Mouse (Mus musculus) embryonic facial prominence, embryonic 14.5 days (tissue): ENCODE results near the gene Prpf40a. TPM values are rescaled to one million over a fixed set of nuclear protein-coding genes. Genes with fewer than 3 reads are reported as not detected.

ENCODE experiments used
- ATAC-seq: fragments of 200-750 bp; cut with Nextera tagmentation; 2 replicates; pipeline ENCODE4 v1.8.0; 2017; ENCODE audit warnings: low read depth, moderate number of reproducible peaks, moderate TSS enrichment
- DNase-seq: peaks from one replicate; pipeline ENCODE4 v3.0.0-alpha.2; 2015; ENCODE audit warnings: low spot score
- H3K27ac ChIP-seq: fragments of 300-500 bp; sonication (generic); replicated peaks from 2 replicates; pipeline ENCODE4 v1.5.1; 2014; ENCODE audit warnings: low read depth, mild to moderate bottlenecking, low read length, moderate library complexity
- H3K27me3 ChIP-seq: fragments of 300-500 bp; sonication (generic); replicated peaks from 2 replicates; pipeline ENCODE4 v1.6.1; 2014; ENCODE audit warnings: low read length; ENCODE audit not compliant: control insufficient read depth, insufficient read depth
- H3K36me3 ChIP-seq: fragments of 300-500 bp; sonication (generic); 2 replicates; pipeline ENCODE4 v1.6.1; 2014; ENCODE audit warnings: low read length, mixed read lengths; ENCODE audit not compliant: control insufficient read depth, insufficient read depth
- H3K4me1 ChIP-seq: fragments of 300-500 bp; sonication (generic); 2 replicates; pipeline ENCODE4 v1.6.1; 2014; ENCODE audit warnings: antibody characterized with exemption, low read length; ENCODE audit not compliant: control insufficient read depth, insufficient read depth
- H3K4me2 ChIP-seq: fragments of 300-500 bp; sonication (generic); 2 replicates; pipeline ENCODE4 v1.6.1; 2014; ENCODE audit warnings: low read depth, mild to moderate bottlenecking, low read length, moderate library complexity, mixed read lengths
- H3K4me3 ChIP-seq: fragments of 300-500 bp; sonication (generic); 2 replicates; pipeline ENCODE4 v1.5.1; 2014; ENCODE audit warnings: low read depth, mild to moderate bottlenecking, low read length
- H3K9ac ChIP-seq: fragments of 300-500 bp; sonication (generic); 2 replicates; pipeline ENCODE4 v1.6.1; 2014; ENCODE audit warnings: low read depth, mild to moderate bottlenecking, low read length, moderate library complexity, mixed read lengths
- H3K9me3 ChIP-seq: fragments of 300-500 bp; sonication (generic); 2 replicates; pipeline ENCODE4 v1.6.1; 2016; ENCODE audit warnings: low read length; ENCODE audit not compliant: control insufficient read depth
- WGBS: fragments of 180-500 bp; shearing (Covaris S2); extraction: QIAGEN DNeasy Blood & Tissue Kit; methylation state at CpG from one replicate; pipeline ENCODE4 v1.1.7; 2014; 5-methylcytosine and 5-hydroxymethylcytosine counted together
- polyA plus RNA-seq: library from polyadenylated mRNA; unstranded; fragments of >200 nt; fragmentation: Nextera tagmentation; extraction: Ambion mirVana; gene quantifications from 2 replicates; pipeline ENCODE4 v1.2.1, GENCODE M21; 2014

Prpf40a gene
- polyA plus RNA-seq, 1 experiment from 2014 or later: 132 TPM

DNA sequence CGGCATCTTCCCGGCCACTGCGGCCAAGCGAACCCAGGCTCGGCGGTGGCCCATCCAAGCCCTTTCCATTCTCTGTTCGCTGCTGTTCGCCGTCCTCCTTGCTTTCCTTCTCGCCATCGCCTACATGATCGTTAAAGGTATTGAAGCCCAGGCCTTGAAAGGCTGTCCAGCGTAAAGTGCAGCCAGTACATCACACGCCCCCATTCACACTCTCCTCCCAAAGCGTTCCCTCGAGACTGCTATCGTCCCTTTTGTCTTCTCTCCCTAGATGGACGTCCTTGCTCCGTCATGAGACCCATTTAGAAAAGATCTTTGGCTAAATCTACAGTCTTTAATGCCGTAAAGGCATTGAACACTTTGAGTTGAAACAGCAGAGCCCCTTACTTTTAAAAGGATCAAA, 1.3 kb upstream of the Prpf40a start:
- DNase-seq: peak; percentile 35
- peaks cover 16% of the 10 kb centered on the region for H3K4me1 ChIP-seq
- no peak for ATAC-seq
- H3K4me3 ChIP-seq: peak overlapping the region; percentile 90
- H3K9ac ChIP-seq: peak overlapping the region; percentile 89
- H3K27me3 ChIP-seq: no peaks in the 10 kb centered on the region
- peak overlapping the region; percentile 81 for H3K4me2 ChIP-seq
- peaks cover 35% of the 10 kb centered on the region for H3K36me3 ChIP-seq
- peak overlapping the region; percentile 96 for H3K27ac ChIP-seq
- WGBS: 0% methylated on average over 14 of the region's 20 CpGs
- no peaks in the 10 kb centered on the region for H3K9me3 ChIP-seq

DNA sequence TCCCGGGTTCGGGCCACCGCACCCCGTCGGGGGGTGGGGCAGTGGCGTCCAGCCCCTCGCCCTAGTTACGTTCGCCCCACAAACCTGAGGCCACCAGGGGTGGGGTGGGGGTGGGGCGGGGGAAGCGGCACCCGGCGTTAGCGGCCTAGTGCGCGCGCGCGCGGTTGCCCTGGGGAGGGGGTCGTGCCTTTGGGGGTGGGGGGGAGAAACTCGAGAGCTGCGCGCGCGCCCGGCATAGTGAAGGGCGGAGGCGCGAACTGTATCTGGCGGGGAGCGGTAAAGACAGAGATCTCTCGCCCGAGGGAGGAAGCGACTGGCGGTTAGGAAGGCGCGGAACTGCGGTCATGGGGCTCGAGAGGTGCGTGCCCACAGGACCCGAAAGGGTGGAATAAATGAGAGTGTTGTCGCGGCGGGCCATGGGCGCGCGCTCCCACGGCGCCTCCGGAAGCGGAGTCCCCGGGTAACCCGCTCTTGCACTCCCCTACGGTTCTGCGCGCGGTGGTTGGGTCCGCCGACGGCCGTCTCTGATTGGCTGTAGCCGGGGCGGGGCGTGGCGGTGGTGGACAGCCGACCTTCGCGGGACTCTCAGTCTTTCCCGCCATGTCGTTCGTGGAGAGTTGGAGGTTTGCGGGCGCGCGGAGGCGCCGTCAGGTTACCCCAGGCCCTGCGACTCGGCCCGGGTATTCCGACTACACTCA, 588 bp upstream of the Prpf40a start, which contains the start of gene Arl6ip6:
TSS of gene Arl6ip6 (plus strand) at position 204 of the 698 bp plus-strand sequence.
- peaks cover 34% of the 10 kb centered on the region for H3K36me3 ChIP-seq
- DNase-seq (peak; percentile 96), ATAC-seq (peak; percentile 90)
- H3K4me2 ChIP-seq: peak within 1 kb of the TSS; percentile 81
- peak within 1 kb of the TSS; percentile 96 for H3K27ac ChIP-seq
- H3K9me3 ChIP-seq: no peaks in the 10 kb centered on the region
- 2% methylated on average over 32 of the region's 82 CpGs for WGBS
- no peaks in the 10 kb centered on the region for H3K27me3 ChIP-seq
- peak within 1 kb of the TSS; percentile 90 for H3K4me3 ChIP-seq
- peaks cover 16% of the 10 kb centered on the region for H3K4me1 ChIP-seq
- peak within 1 kb of the TSS; percentile 89 for H3K9ac ChIP-seq

DNA sequence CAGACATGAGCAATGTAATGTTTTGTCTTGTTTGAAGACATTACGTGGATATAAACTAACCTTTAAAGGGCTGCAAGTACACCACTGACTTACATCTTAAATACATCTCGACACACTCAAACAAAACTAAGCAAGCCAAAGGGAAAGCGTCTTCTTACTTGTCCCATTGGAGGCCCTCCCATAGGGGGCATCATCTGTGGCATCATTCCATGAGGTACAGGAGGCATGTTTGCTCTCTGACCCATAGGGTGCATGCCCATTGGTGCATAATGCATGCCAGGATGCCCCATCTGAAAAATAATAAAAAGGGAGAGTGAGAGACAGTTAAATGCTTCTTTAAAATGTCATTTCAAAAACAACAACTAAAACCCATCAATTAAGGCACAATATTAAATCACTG, 1.3 kb downstream of the Prpf40a start:
- DNase-seq: peak; percentile 3
- H3K9ac ChIP-seq: peak overlapping the region; percentile 19; the same call in 1 of the 2 replicates
- 69% methylated on average over 3 of the region's 3 CpGs for WGBS
- H3K9me3 ChIP-seq: no peaks in the 10 kb centered on the region
- H3K36me3 ChIP-seq: peaks cover 26% of the 10 kb centered on the region
- no peaks in the 10 kb centered on the region for H3K27me3 ChIP-seq
- H3K4me1 ChIP-seq: peaks cover 16% of the 10 kb centered on the region
- H3K4me3 ChIP-seq: peak overlapping the region; percentile 90
- H3K4me2 ChIP-seq: peak overlapping the region; percentile 68
- no peak overlapping the region for H3K27ac ChIP-seq
- ATAC-seq: no peak

GRCm38 (mm10) chr2:53179876-53180275, 11.2 kb downstream of the Prpf40a start:
- Histone ChIP-seq H3K27ac (no peak overlapping the region), H3K4me3 (no peak overlapping the region), H3K9me3 (no peaks in the 10 kb centered on the region), H3K4me1 (no peaks in the 10 kb centered on the region), H3K4me2 (no peak overlapping the region), H3K27me3 (no peaks in the 10 kb centered on the region), H3K9ac (no peak overlapping the region), H3K36me3 (peaks cover 17% of the 10 kb centered on the region)
- no peak for ATAC-seq
- no peak for DNase-seq

DNA sequence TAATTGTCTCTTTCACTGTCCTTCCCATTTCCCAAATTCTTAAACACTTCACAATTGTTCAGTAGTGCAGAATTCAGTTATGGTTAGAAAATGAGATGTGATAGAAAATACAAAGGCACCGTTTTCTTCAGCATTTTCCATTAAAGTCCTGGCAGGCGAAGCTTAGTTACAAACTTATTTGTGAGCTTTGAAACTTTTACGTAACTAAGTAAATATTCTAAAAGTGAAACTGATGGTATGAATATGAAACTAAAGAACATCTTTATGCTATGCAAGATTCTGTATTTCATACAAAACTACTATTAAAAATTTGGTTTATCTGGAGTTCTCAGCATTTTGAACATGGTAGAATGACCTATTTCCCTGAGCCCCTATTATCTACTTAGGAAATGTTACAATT, 12.1 kb downstream of the Prpf40a start:
- 89% methylated on average over 3 of the region's 3 CpGs for WGBS
- no peak for DNase-seq

GRCm38 (mm10) chr2:53173966-53174365, 17.1 kb downstream of the Prpf40a start:
- H3K9ac ChIP-seq: no peak overlapping the region
- ATAC-seq (no peak), DNase-seq (no peak)
- no peaks in the 10 kb centered on the region for H3K9me3 ChIP-seq
- no peak overlapping the region for H3K4me3 ChIP-seq
- no peak overlapping the region for H3K4me2 ChIP-seq
- no peaks in the 10 kb centered on the region for H3K4me1 ChIP-seq
- no peak overlapping the region for H3K27ac ChIP-seq
- H3K27me3 ChIP-seq: no peaks in the 10 kb centered on the region
- H3K36me3 ChIP-seq: peaks cover 34% of the 10 kb centered on the region

More for the DNA sequence above, 12.1 kb downstream of the Prpf40a start:
- no peaks in the 10 kb centered on the region for H3K9me3 ChIP-seq
- no peak overlapping the region for H3K27ac ChIP-seq
- H3K4me1 ChIP-seq: no peaks in the 10 kb centered on the region
- ATAC-seq: no peak
- no peak overlapping the region for H3K9ac ChIP-seq
- no peak overlapping the region for H3K4me3 ChIP-seq
- H3K4me2 ChIP-seq: no peak overlapping the region
- H3K36me3 ChIP-seq: peaks cover 25% of the 10 kb centered on the region
- H3K27me3 ChIP-seq: no peaks in the 10 kb centered on the region

GRCm38 (mm10) chr2:53146852-53147251, 44.2 kb downstream of the Prpf40a start:
- H3K36me3 ChIP-seq: peaks cover 62% of the 10 kb centered on the region
- no peaks in the 10 kb centered on the region for H3K27me3 ChIP-seq

DNA sequence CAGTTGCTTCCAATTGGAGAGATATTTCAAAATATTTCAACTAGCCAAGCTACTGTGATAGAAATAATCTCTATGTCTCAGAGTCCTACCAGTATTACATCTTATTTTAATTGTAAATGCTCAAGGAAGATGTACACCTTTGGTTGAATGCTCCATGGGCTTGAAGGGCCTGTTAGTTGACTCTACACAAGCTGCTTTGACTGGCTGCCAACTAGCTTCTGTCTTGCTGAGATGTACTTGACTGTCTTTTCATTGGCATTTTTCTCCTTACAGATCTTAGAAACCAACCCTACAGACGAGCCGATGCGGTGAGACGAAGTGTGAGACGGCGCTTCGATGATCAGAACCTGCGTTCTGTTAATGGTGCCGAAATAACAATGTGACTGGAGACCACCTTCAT, 59.5 kb downstream of the Prpf40a start:
- no peaks in the 10 kb centered on the region for H3K9me3 ChIP-seq
- H3K4me2 ChIP-seq: no peak overlapping the region
- DNase-seq: no peak
- H3K9ac ChIP-seq: no peak overlapping the region
- no peaks in the 10 kb centered on the region for H3K27me3 ChIP-seq
- no peak for ATAC-seq
- H3K27ac ChIP-seq: no peak overlapping the region
- 94% methylated on average over 9 of the region's 9 CpGs for whole genome bisulfite sequencing
- H3K36me3 ChIP-seq: peaks cover 51% of the 10 kb centered on the region
- no peaks in the 10 kb centered on the region for H3K4me1 ChIP-seq
- H3K4me3 ChIP-seq: no peak overlapping the region

More at GRCm38 (mm10) chr2:53146852-53147251, 44.2 kb downstream of the Prpf40a start:
- Histone ChIP-seq H3K9ac (no peak overlapping the region), H3K4me3 (no peak overlapping the region), H3K4me2 (no peak overlapping the region), H3K4me1 (no peaks in the 10 kb centered on the region), H3K27ac (no peak overlapping the region), H3K9me3 (no peaks in the 10 kb centered on the region)
- ATAC-seq (no peak), DNase-seq (no peak)

- no peak overlapping the region for H3K9ac ChIP-seq
- no peak overlapping the region for H3K4me2 ChIP-seq
- ATAC-seq (no peak), DNase-seq (no peak)
- H3K9me3 ChIP-seq: no peaks in the 10 kb centered on the region
- 82% methylated on average over 6 of the region's 6 CpGs for WGBS
- H3K27me3 ChIP-seq: no peaks in the 10 kb centered on the region
- no peak overlapping the region for H3K4me3 ChIP-seq
- H3K4me1 ChIP-seq: no peaks in the 10 kb centered on the region
- H3K36me3 ChIP-seq: peaks cover 57% of the 10 kb centered on the region
- no peak overlapping the region for H3K27ac ChIP-seq
Measured at GRCm38 (mm10) chr2:53129070-53129469, 62.0 kb downstream of the Prpf40a start.
